Mouse (Mus musculus) E14TG2a.4 (cell line): ENCODE measurements around the gene Taar7a.

ENCODE experiments used
- H3K27me3 ChIP-seq: 2 replicates; pipeline ENCODE4 v1.6.1; 2014; ENCODE audit warnings: low read length, control low read depth; ENCODE audit not compliant: insufficient read depth
- H3K36me3 ChIP-seq: 2 replicates; pipeline ENCODE4 v1.6.1; 2014; ENCODE audit warnings: low read length, control low read depth; ENCODE audit not compliant: insufficient read depth
- H3K4me1 ChIP-seq: replicated peaks from 2 replicates; pipeline ENCODE4 v1.6.1; 2014; ENCODE audit warnings: low read depth, low read length, control low read depth
- H3K4me3 ChIP-seq: replicated peaks from 2 replicates; pipeline ENCODE4 v1.5.1; 2014; ENCODE audit warnings: mild to moderate bottlenecking, low read length
- H3K9me3 ChIP-seq: 2 replicates; pipeline ENCODE4 v1.6.1; 2014; ENCODE audit warnings: low read length, control low read depth
- CTCF ChIP-seq: conservative IDR thresholded peaks from 2 replicates; pipeline ENCODE4 v1.5.1; 2014; ENCODE audit warnings: low read length
- NANOG ChIP-seq: IDR thresholded peaks from 2 replicates; pipeline ENCODE4 v1.6.1; 2014; ENCODE audit warnings: borderline replicate concordance, low read length, mixed read lengths
- POU5F1 ChIP-seq: IDR thresholded peaks from 2 replicates; pipeline ENCODE4 v1.6.1; 2014; ENCODE audit warnings: low read length, borderline replicate concordance

Gene Taar7a

GRCm38 (mm10) chr10:23960444-23960915, 32.8 kb downstream of the Taar7a start, which contains the start of gene Taar4:
TSS of gene Taar4 (plus strand) at chr10:23960494.
- no peaks in the 10 kb centered on the region for H3K4me1 ChIP-seq
- H3K27me3 ChIP-seq = no peaks in the 10 kb centered on the region
- no peaks in the 10 kb centered on the region for H3K9me3 ChIP-seq
- no peak within 1 kb of the TSS for H3K4me3 ChIP-seq
- H3K36me3 ChIP-seq = no peaks in the 10 kb centered on the region
- TF ChIP-seq POU5F1 (no peak), CTCF (no peak), NANOG (no peak)

GRCm38 (mm10) chr10:23959071-23959470, 34.2 kb downstream of the Taar7a start:
- Histone ChIP-seq H3K9me3 (no peaks in the 10 kb centered on the region), H3K27me3 (no peaks in the 10 kb centered on the region), H3K36me3 (no peaks in the 10 kb centered on the region), H3K4me1 (no peaks in the 10 kb centered on the region), H3K4me3 (no peak overlapping the region)
- no peak for TF ChIP-seq NANOG
- no peak for TF ChIP-seq CTCF
- TF ChIP-seq POU5F1 = no peak

- no peaks in the 10 kb centered on the region for H3K4me1 ChIP-seq
- H3K9me3 ChIP-seq = no peaks in the 10 kb centered on the region
- H3K36me3 ChIP-seq = no peaks in the 10 kb centered on the region
- no peak overlapping the region for H3K4me3 ChIP-seq
- TF ChIP-seq POU5F1 (no peak), NANOG (no peak), CTCF (no peak)
- H3K27me3 ChIP-seq = no peaks in the 10 kb centered on the region
Measured at GRCm38 (mm10) chr10:23951714-23952113, 41.6 kb downstream of the Taar7a start.

- H3K9me3 ChIP-seq = no peaks in the 10 kb centered on the region
- no peak for TF ChIP-seq POU5F1
- no peak for TF ChIP-seq CTCF
- no peak for TF ChIP-seq NANOG
Measured at GRCm38 (mm10) chr10:23949508-23950005, 43.7 kb downstream of the Taar7a start, which contains the start of gene Taar3. TSS of gene Taar3 (plus strand) at chr10:23949558.

GRCm38 (mm10) chr10:23948026-23948425, 45.3 kb downstream of the Taar7a start:
- no peaks in the 10 kb centered on the region for H3K4me1 ChIP-seq
- no peaks in the 10 kb centered on the region for H3K27me3 ChIP-seq
- no peak overlapping the region for H3K4me3 ChIP-seq
- H3K36me3 ChIP-seq = no peaks in the 10 kb centered on the region
- TF ChIP-seq POU5F1 (no peak), NANOG (no peak), CTCF (no peak)
- no peaks in the 10 kb centered on the region for H3K9me3 ChIP-seq

More at GRCm38 (mm10) chr10:23949508-23950005, 43.7 kb downstream of the Taar7a start, which contains the start of gene Taar3:
- Histone ChIP-seq H3K4me1 (no peaks in the 10 kb centered on the region), H3K4me3 (no peak within 1 kb of the TSS), H3K36me3 (no peaks in the 10 kb centered on the region), H3K27me3 (no peaks in the 10 kb centered on the region)

GRCm38 (mm10) chr10:23942465-23942864, 50.8 kb downstream of the Taar7a start:
- Histone ChIP-seq H3K27me3 (no peaks in the 10 kb centered on the region), H3K4me3 (no peak overlapping the region), H3K36me3 (no peaks in the 10 kb centered on the region), H3K4me1 (peaks cover 6% of the 10 kb centered on the region; the same call in 1 of the 2 replicates), H3K9me3 (no peaks in the 10 kb centered on the region)
- TF ChIP-seq POU5F1 (no peak), CTCF (peak; percentile 96)
